Mouse (Mus musculus) large intestine, adult 2 months (tissue): ENCODE measurements around the gene Olfr480. TPM values are rescaled to one million over a fixed set of nuclear protein-coding genes. Genes with fewer than 3 reads are reported as not detected.

Experiments
- DNase-seq: peaks from one replicate; pipeline ENCODE4 v3.0.0-alpha.2; 2012; ENCODE audit warnings: low read depth, low spot score
- WGBS: fragments of 180-500 bp; shearing (Covaris S2); methylation state at CpG from one replicate; pipeline ENCODE4 v1.1.7; 2018; 5-methylcytosine and 5-hydroxymethylcytosine counted together
- polyA plus RNA-seq: library from polyadenylated mRNA; depleted of rRNA; stranded (reverse); fragments of >200 nt; gene quantifications from 2 replicates; pipeline ENCODE4 v1.2.3, GENCODE M21; 2012; rRNA removed

The Olfr480 gene
- not detected in 2 replicates for polyA plus RNA-seq

DNA sequence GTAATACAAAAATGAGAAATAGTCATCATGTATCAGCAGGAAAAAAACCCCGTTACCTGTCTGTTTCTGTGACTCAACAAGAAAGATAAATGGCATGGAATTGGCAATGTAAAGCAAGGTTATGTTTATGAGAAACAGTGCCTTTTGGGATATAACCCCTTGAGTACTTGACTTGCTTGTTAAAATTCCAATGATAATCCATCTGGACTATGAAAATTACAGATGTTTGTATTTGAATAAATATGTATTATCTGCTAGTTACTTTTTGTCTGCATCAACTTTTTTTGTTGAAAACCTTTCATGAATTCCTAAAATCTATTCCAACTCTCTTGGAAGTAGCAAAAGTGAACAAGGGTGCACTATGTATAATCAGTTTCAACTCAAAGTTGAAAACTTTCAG lies at the start of gene Olfr480:
TSS of gene Olfr480 (minus strand) at position 101 of the 400 bp plus-strand sequence.
- WGBS: 78% methylated on average over 1 of the region's 1 CpGs
- no peak for DNase-seq

DNA sequence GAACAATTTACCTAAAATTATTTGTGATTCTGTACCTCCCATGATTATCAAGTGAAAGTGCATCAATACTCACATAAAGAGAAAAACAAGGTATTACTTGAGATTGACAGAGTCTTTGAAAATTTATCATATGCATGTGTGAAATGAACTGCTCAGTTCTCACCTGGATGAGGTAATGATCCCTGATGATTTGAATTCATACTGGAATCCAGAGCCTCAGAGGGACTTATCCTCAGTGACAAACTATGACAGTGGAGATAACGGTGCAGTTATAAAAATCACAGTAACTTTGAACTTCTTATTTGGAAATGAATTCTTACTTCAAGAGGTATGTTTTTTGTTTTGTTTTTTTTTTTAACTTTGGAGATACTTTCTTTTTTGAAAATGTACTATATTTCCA lies 33.4 kb upstream of the Olfr480 start, which contains the start of gene Olfr483:
TSS of gene Olfr483 (plus strand) at position 301 of the 400 bp plus-strand sequence.
- no peak for DNase-seq
- WGBS: 85% methylated on average over 1 of the region's 1 CpGs

DNA sequence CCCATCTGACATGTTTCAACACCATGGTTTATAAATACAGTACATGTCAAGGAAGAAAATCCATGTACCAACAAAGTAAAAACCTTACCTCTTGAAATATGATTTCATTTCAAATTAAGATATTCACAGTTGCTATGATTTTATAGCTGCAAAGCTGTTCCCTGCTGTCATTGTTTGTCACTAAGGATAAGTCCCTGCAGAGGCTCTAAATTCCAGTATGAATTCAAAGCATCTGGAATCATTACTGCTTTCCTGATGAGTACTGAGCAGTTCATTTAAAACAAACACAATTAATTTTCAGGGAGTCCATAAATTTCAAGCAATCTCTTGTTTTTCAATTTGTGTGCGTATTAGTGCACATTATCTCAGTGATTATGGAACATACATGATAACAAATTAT lies 30.3 kb upstream of the Olfr480 start, which contains the start of gene Olfr482:
TSS of gene Olfr482 (minus strand) at position 101 of the 400 bp plus-strand sequence.
- no peak for DNase-seq
- WGBS: 75% methylated on average over 1 of the region's 1 CpGs

DNA sequence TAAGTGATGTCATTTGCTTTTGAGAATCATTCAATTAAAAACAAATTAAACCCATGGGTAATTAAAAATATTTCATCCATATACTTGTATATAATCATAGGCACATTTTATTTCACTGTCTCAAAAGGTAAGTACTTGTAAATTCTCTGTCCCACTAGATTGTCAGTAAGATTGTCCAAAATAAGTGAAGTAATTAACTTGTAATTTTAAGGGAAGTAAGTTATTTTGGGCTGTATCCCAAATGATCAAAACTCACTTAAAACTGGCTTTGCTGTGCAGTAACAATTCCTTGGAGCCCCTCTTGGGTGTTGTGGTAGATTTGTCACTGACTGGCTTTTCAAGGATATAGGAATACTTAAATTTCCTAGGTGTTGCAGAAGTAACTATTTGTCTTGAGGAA lies 12.4 kb upstream of the Olfr480 start, which contains the start of gene Olfr481:
TSS of gene Olfr481 (plus strand) at position 301 of the 400 bp plus-strand sequence.
- no peak for DNase-seq

DNA sequence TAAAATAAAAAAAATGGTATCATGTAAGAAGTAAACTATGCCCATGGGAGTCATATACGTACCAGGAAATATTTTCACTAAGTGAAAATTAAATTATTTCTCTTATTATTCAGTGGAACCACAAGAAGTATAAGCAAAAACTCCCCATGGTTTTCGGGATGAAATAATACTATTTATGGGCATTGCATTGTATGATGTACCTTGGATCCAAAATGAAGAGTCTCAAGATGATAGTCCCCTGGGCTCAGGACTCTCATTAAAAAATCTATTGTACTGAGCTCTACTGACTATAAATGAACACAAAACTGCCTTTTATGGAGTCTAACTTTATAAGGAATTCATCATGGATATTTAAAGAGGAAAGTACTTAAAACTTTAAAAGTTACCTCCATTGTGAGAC lies 16.8 kb downstream of the Olfr480 start, which contains the start of gene Olfr479:
TSS of gene Olfr479 (plus strand) at position 301 of the 400 bp plus-strand sequence.
- WGBS: 86% methylated on average over 2 of the region's 2 CpGs
- no peak for DNase-seq

DNA sequence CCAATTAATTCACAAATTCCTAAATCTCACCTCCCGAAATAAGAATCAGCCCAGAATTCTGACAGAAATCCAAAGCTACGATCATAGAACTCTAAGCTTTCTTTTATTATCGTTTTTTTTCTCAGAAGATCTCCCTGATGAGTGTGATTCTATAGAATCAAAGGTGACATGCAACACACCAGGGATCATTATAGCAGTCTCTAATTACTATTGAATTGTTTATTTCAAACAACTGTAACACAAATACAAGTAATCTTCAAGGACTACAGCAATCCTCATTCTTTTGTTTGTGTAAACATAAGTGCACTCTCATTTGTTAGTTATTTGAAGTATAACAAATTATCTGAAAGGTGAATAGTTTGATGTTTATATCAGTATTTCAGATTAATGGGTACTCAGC lies 33.3 kb downstream of the Olfr480 start, which contains the start of gene Olfr478:
TSS of gene Olfr478 (minus strand) at position 101 of the 400 bp plus-strand sequence.
- 73% methylated on average over 3 of the region's 3 CpGs for WGBS

More for the DNA sequence above, 33.3 kb downstream of the Olfr480 start, which contains the start of gene Olfr478:
- DNase-seq: no peak

Other genes with a start within 250 kb of the Olfr480 start
- gene Olfr469, start 241.8 kb downstream of the Olfr480 start, polyA plus RNA-seq: not detected in 2 replicates
- gene Olfr470, start 219.9 kb downstream of the Olfr480 start, polyA plus RNA-seq: not detected in 2 replicates
- not detected in 2 replicates for gene Olfr472, start 169.4 kb downstream of the Olfr480 start, polyA plus RNA-seq
- gene Olfr473, start 136.9 kb downstream of the Olfr480 start, polyA plus RNA-seq: not detected in 2 replicates
- gene Olfr474, start 112.7 kb downstream of the Olfr480 start, polyA plus RNA-seq: not detected in 2 replicates
- not detected in 2 replicates for gene Olfr476, start 102.5 kb downstream of the Olfr480 start, polyA plus RNA-seq
- not detected in 2 replicates for gene Olfr477, start 80.7 kb downstream of the Olfr480 start, polyA plus RNA-seq
- not detected in 2 replicates for gene Olfr478, start 33.4 kb downstream of the Olfr480 start, polyA plus RNA-seq
- not detected in 2 replicates for gene Olfr479, start 16.7 kb downstream of the Olfr480 start, polyA plus RNA-seq
- not detected in 2 replicates for gene Olfr481, start 12.5 kb upstream of the Olfr480 start, polyA plus RNA-seq
- gene Olfr482, start 30.2 kb upstream of the Olfr480 start, polyA plus RNA-seq: not detected in 2 replicates
- not detected in 2 replicates for gene Olfr483, start 33.5 kb upstream of the Olfr480 start, polyA plus RNA-seq
- not detected in 2 replicates for gene Olfr484, start 60.1 kb upstream of the Olfr480 start, polyA plus RNA-seq
- not detected in 2 replicates for gene Olfr485, start 92.5 kb upstream of the Olfr480 start, polyA plus RNA-seq
- gene Olfr486, start 105.4 kb upstream of the Olfr480 start, polyA plus RNA-seq: not detected in 2 replicates
- not detected in 2 replicates for gene Olfr487, start 147.3 kb upstream of the Olfr480 start, polyA plus RNA-seq
- gene Olfr488, start 191.0 kb upstream of the Olfr480 start, polyA plus RNA-seq: not detected in 2 replicates
- gene Olfr490, start 221.6 kb upstream of the Olfr480 start, polyA plus RNA-seq: not detected in 2 replicates
- not detected in 2 replicates for gene Olfr491, start 246.1 kb upstream of the Olfr480 start, polyA plus RNA-seq